In genomic region chr4:136911211-136911646, GRCm38 (mm10) we compare ENCODE assay signal across 16 mouse cellular contexts. TPM values are rescaled to one million over a fixed set of nuclear protein-coding genes. Genes with fewer than 3 reads are reported as not detected.
A peak's percentile ranks its signal among the peaks of the same experiment; 100 is the strongest.
DNase-seq lines count a peak whose midpoint lies in the region; ATAC-seq lines count a peak whose summit lies in the region.
"Had no signal": no experiment of that assay in that cellular context is flagged by ENCODE, and none has a peak within 500 bp of the region (broad histone marks: within the 10 kb centered on the region; RNA-seq: fewer than 3 reads in every experiment).

No protein-coding gene starts in this region.

- H3K9ac ChIP-seq in neural tube, embryonic 11.5 days (ENCODE audit: low read length): no peak overlapping the region
- H3K9ac ChIP-seq in hindbrain, embryonic 12.5 days: no peak overlapping the region; the same call in 1 of the 2 replicates
- H3K9ac ChIP-seq in midbrain, embryonic 14.5 days (replicated peaks; ENCODE audit: low read length): no peak overlapping the region
- H3K9ac ChIP-seq in intestine, embryonic 16.5 days (ENCODE audit: low read depth, low read length): no peak overlapping the region

- intact Hi-C loops in heart, postnatal 14 days (cut with DNase I): no loop called here

- no peak overlapping the region for H3K4me3 ChIP-seq in neural tube, embryonic 11.5 days (ENCODE audit: low read depth, low read length)
- no peak overlapping the region for H3K4me3 ChIP-seq in hindbrain, embryonic 12.5 days
- H3K4me3 ChIP-seq in midbrain, embryonic 14.5 days (replicated peaks; ENCODE audit: low read depth, low read length): no peak overlapping the region
- H3K4me3 ChIP-seq in intestine, embryonic 16.5 days (ENCODE audit: low read length): no peak overlapping the region
- H3K4me3 ChIP-seq: erythroblast, embryonic 14.5 days had no signal

- peak; percentile 50; the same call in 1 of the 2 replicates for ATAC-seq in neural tube, embryonic 11.5 days (ENCODE audit: insufficient read depth, low FRiP score, low TSS enrichment)
- ATAC-seq in hindbrain, embryonic 12.5 days (ENCODE audit: low FRiP score): peak; percentile 67
- peak; percentile 78 for ATAC-seq in midbrain, embryonic 14.5 days (ENCODE audit: low FRiP score, low TSS enrichment)
- no peak for ATAC-seq in intestine, embryonic 16.5 days
- no peak for ATAC-seq in megakaryocyte-erythroid progenitor cell, adult 5-6 weeks (replicated peaks; ENCODE audit: low FRiP score, low TSS enrichment, poor library complexity, severe bottlenecking)

- DNase-seq in neural tube, embryonic 11.5 days (ENCODE audit: low spot score): peak; percentile 70
- DNase-seq in neural tube, embryonic 10.5 days (ENCODE audit: extremely low spot score, low spot score): no peak
- DNase-seq in midbrain, embryonic 14.5 days: peak; percentile 80
- DNase-seq in heart, postnatal 14 days: no peak
- no peak for DNase-seq in left cerebral cortex, adult 9 months (ENCODE audit: low spot score in 2 of 2)
- DNase-seq: cerebellum, adult 9-11 months; gastrocnemius, postnatal 10 days; kidney, adult 2 months; left cerebral cortex, postnatal 4 days had no signal

- H3K36me3 ChIP-seq in neural tube, embryonic 11.5 days (ENCODE audit: control insufficient read depth, insufficient read depth, low read length): no peaks in the 10 kb centered on the region
- H3K36me3 ChIP-seq in hindbrain, embryonic 12.5 days: no peaks in the 10 kb centered on the region
- no peaks in the 10 kb centered on the region for H3K36me3 ChIP-seq in midbrain, embryonic 14.5 days (ENCODE audit: control insufficient read depth, insufficient read depth, low read length)
- H3K36me3 ChIP-seq in intestine, embryonic 16.5 days (ENCODE audit: control insufficient read depth, insufficient read depth, low read length): no peaks in the 10 kb centered on the region

- H3K4me1 ChIP-seq in neural tube, embryonic 11.5 days (ENCODE audit: control insufficient read depth, insufficient read depth, low read length): peaks cover 9% of the 10 kb centered on the region
- H3K4me1 ChIP-seq in hindbrain, embryonic 12.5 days: peaks cover 30% of the 10 kb centered on the region
- H3K4me1 ChIP-seq in midbrain, embryonic 14.5 days (ENCODE audit: control insufficient read depth, insufficient read depth, low read length): peaks cover 23% of the 10 kb centered on the region
- no peaks in the 10 kb centered on the region for H3K4me1 ChIP-seq in intestine, embryonic 16.5 days (ENCODE audit: control insufficient read depth, insufficient read depth, low read length)

- no peak overlapping the region for H3K4me2 ChIP-seq in neural tube, embryonic 11.5 days (ENCODE audit: low read depth)
- H3K4me2 ChIP-seq in hindbrain, embryonic 12.5 days (replicated peaks): peak overlapping the region; percentile 40
- peak overlapping the region; percentile 32 for H3K4me2 ChIP-seq in midbrain, embryonic 14.5 days (ENCODE audit: low read length)
- no peak overlapping the region for H3K4me2 ChIP-seq in intestine, embryonic 16.5 days (ENCODE audit: low read depth, low read length)

- no peak overlapping the region for H3K27ac ChIP-seq in neural tube, embryonic 11.5 days (ENCODE audit: low read depth, low read length)
- peak overlapping the region; percentile 48 for H3K27ac ChIP-seq in hindbrain, embryonic 12.5 days
- peak overlapping the region; percentile 70 for H3K27ac ChIP-seq in midbrain, embryonic 14.5 days (replicated peaks; ENCODE audit: low read depth, low read length)
- H3K27ac ChIP-seq in intestine, embryonic 16.5 days (ENCODE audit: low read length): no peak overlapping the region

- peaks cover 11% of the 10 kb centered on the region for H3K27me3 ChIP-seq in neural tube, embryonic 11.5 days (ENCODE audit: control insufficient read depth, insufficient read depth, low read length)
- peaks cover 51% of the 10 kb centered on the region for H3K27me3 ChIP-seq in hindbrain, embryonic 12.5 days
- peaks cover 19% of the 10 kb centered on the region; the same call in 1 of the 2 replicates for H3K27me3 ChIP-seq in midbrain, embryonic 14.5 days (ENCODE audit: control insufficient read depth, insufficient read depth, low read length)
- H3K27me3 ChIP-seq in intestine, embryonic 16.5 days (replicated peaks; ENCODE audit: control insufficient read depth, insufficient read depth, low read length): peaks cover 31% of the 10 kb centered on the region

- 2% methylated on average over 17 of the region's 17 CpGs for WGBS in neural tube, embryonic 11.5 days
- WGBS in hindbrain, embryonic 12.5 days: 2% methylated on average over 17 of the region's 17 CpGs
- WGBS in midbrain, embryonic 14.5 days: 2% methylated on average over 17 of the region's 17 CpGs
- 10% methylated on average over 17 of the region's 17 CpGs for WGBS in intestine, embryonic 16.5 days

- no peaks in the 10 kb centered on the region for H3K9me3 ChIP-seq in neural tube, embryonic 11.5 days (ENCODE audit: control insufficient read depth, low read length)
- H3K9me3 ChIP-seq in hindbrain, embryonic 12.5 days (replicated peaks): no peaks in the 10 kb centered on the region
- H3K9me3 ChIP-seq in midbrain, embryonic 14.5 days (ENCODE audit: control insufficient read depth, low read length): no peaks in the 10 kb centered on the region
- H3K9me3 ChIP-seq in intestine, embryonic 16.5 days (ENCODE audit: control insufficient read depth, low read length): no peaks in the 10 kb centered on the region

RNA-seq across cellular contexts. Expression of gene C1qa, which starts 12.6 kb away (rescaled TPM):
- polyA plus RNA-seq in neural tube, embryonic 11.5 days (2014; fragmentation: Nextera tagmentation; extraction: Ambion mirVana): 11.8 and 13.8 TPM in 2 replicates
- polyA plus RNA-seq in hindbrain, embryonic 12.5 days (2016; fragmentation: Nextera tagmentation; extraction: Ambion mirVana): 14.6 and 17.8 TPM in 2 replicates
- polyA plus RNA-seq in midbrain, embryonic 14.5 days (2014; fragmentation: Nextera tagmentation; extraction: Ambion mirVana): 12.7 and 23.0 TPM in 2 replicates
- total RNA-seq in heart, postnatal 14 days (2021): 10 to 100 TPM; 39.1 to 41.5 TPM
- polyA plus RNA-seq in intestine, embryonic 16.5 days (2015; fragmentation: Nextera tagmentation; extraction: Ambion mirVana): 60.4 and 60.6 TPM in 2 replicates
- total RNA-seq in megakaryocyte-erythroid progenitor cell, adult 5-6 weeks (2014; fragmentation: Nextera tagmentation): 1.5 TPM in 1 of 2 replicates, not detected in the other
- not detected in 2 replicates for total RNA-seq in megakaryocyte-erythroid progenitor cell, adult 5-6 weeks (2017)
- total RNA-seq: ES-E14 had no signal

RNA-seq across cellular contexts. Expression of gene C1qc, which starts 18.4 kb away (rescaled TPM):
- polyA plus RNA-seq in neural tube, embryonic 11.5 days (2014; fragmentation: Nextera tagmentation; extraction: Ambion mirVana): 12.3 and 13.3 TPM in 2 replicates
- polyA plus RNA-seq in hindbrain, embryonic 12.5 days (2016; fragmentation: Nextera tagmentation; extraction: Ambion mirVana): 19.7 and 20.3 TPM in 2 replicates
- polyA plus RNA-seq in midbrain, embryonic 14.5 days (2014; fragmentation: Nextera tagmentation; extraction: Ambion mirVana): 11.0 and 19.3 TPM in 2 replicates
- 10 to 100 TPM; 34.9 to 36.4 TPM for total RNA-seq in heart, postnatal 14 days (2021)
- polyA plus RNA-seq in intestine, embryonic 16.5 days (2015; fragmentation: Nextera tagmentation; extraction: Ambion mirVana): 28.4 and 32.9 TPM in 2 replicates
- total RNA-seq in megakaryocyte-erythroid progenitor cell, adult 5-6 weeks (2014; fragmentation: Nextera tagmentation): not detected in 2 replicates
- 3.4 TPM in 1 of 2 replicates, not detected in the other for total RNA-seq in megakaryocyte-erythroid progenitor cell, adult 5-6 weeks (2017)
- total RNA-seq: ES-E14 had no signal

RNA-seq across cellular contexts. Expression of gene C1qb, which starts 25.2 kb away (rescaled TPM):
- 24.2 and 27.3 TPM in 2 replicates for polyA plus RNA-seq in neural tube, embryonic 11.5 days (2014; fragmentation: Nextera tagmentation; extraction: Ambion mirVana)
- 31.6 and 34.9 TPM in 2 replicates for polyA plus RNA-seq in hindbrain, embryonic 12.5 days (2016; fragmentation: Nextera tagmentation; extraction: Ambion mirVana)
- polyA plus RNA-seq in midbrain, embryonic 14.5 days (2014; fragmentation: Nextera tagmentation; extraction: Ambion mirVana): 19.1 and 40.0 TPM in 2 replicates
- 10 to 100 TPM; 41.6 to 44.7 TPM for total RNA-seq in heart, postnatal 14 days (2021)
- 76.3 and 77.6 TPM in 2 replicates for polyA plus RNA-seq in intestine, embryonic 16.5 days (2015; fragmentation: Nextera tagmentation; extraction: Ambion mirVana)
- not detected in 2 replicates for total RNA-seq in megakaryocyte-erythroid progenitor cell, adult 5-6 weeks (2014; fragmentation: Nextera tagmentation)
- total RNA-seq in megakaryocyte-erythroid progenitor cell, adult 5-6 weeks (2017): not detected in 2 replicates
- total RNA-seq: ES-E14 had no signal

RNA-seq across cellular contexts. Expression of gene Epha8, which starts 45.4 kb away (rescaled TPM):
- polyA plus RNA-seq in neural tube, embryonic 11.5 days (2014; fragmentation: Nextera tagmentation; extraction: Ambion mirVana): 1.8 and 2.5 TPM in 2 replicates
- 2.2 and 2.8 TPM in 2 replicates for polyA plus RNA-seq in hindbrain, embryonic 12.5 days (2016; fragmentation: Nextera tagmentation; extraction: Ambion mirVana)
- 18.5 and 20.5 TPM in 2 replicates for polyA plus RNA-seq in midbrain, embryonic 14.5 days (2014; fragmentation: Nextera tagmentation; extraction: Ambion mirVana)
- not detected for total RNA-seq in heart, postnatal 14 days (2021)
- 0.33 and 0.54 TPM in 2 replicates for polyA plus RNA-seq in intestine, embryonic 16.5 days (2015; fragmentation: Nextera tagmentation; extraction: Ambion mirVana)
- not detected in 2 replicates for total RNA-seq in megakaryocyte-erythroid progenitor cell, adult 5-6 weeks (2014; fragmentation: Nextera tagmentation)
- not detected in 2 replicates for total RNA-seq in megakaryocyte-erythroid progenitor cell, adult 5-6 weeks (2017)
- total RNA-seq: megakaryocyte progenitor cell, adult 5-6 weeks had no signal
- polyA plus RNA-seq: heart, embryonic 16.5 days had no signal

Comparison
In these comparisons a context has a peak if more than half of its experiments do, and no peak if none do; other contexts are left out.
1. DNase-seq: peak in neural tube, embryonic 11.5 days (single experiment) and midbrain, embryonic 14.5 days (single experiment); none in neural tube, embryonic 10.5 days (single experiment), heart, postnatal 14 days (0 of 2) and left cerebral cortex, adult 9 months (0 of 2).
2. ATAC-seq: peak in neural tube, embryonic 11.5 days (single experiment), hindbrain, embryonic 12.5 days (single experiment) and midbrain, embryonic 14.5 days (single experiment); none in intestine, embryonic 16.5 days (single experiment) and megakaryocyte-erythroid progenitor cell, adult 5-6 weeks (single experiment).
3. H3K27ac ChIP-seq: peak in hindbrain, embryonic 12.5 days (single experiment) and midbrain, embryonic 14.5 days (single experiment); none in neural tube, embryonic 11.5 days (single experiment) and intestine, embryonic 16.5 days (single experiment).
4. H3K4me2 ChIP-seq: peak in hindbrain, embryonic 12.5 days (single experiment) and midbrain, embryonic 14.5 days (single experiment); none in neural tube, embryonic 11.5 days (single experiment) and intestine, embryonic 16.5 days (single experiment).